Mouse (Mus musculus): ENCODE results near the gene Slc25a26. TPM values are rescaled to one million over a fixed set of nuclear protein-coding genes. Genes with fewer than 3 reads are reported as not detected.

The Slc25a26 gene
- total RNA-seq, 2 experiments from 2014 or later = 13.9 to 14.6 TPM

Small RNAs within 50 kb of the gene (microRNA-seq; reads per million reads assigned to microRNA genes)
- gene Mir7041 = 0 reads per million in 2 experiments

Other genes starting within 250 kb of the Slc25a26 start
- 10 to 100 TPM; 71.0 to 87.5 TPM for gene Magi1, start 216.4 kb upstream of the Slc25a26 start, total RNA-seq (2021)
- 10 to 100 TPM; 22.6 to 31.6 TPM for gene Lrig1, start 199.8 kb downstream of the Slc25a26 start, total RNA-seq (2021)